Comparison of ENCODE assay signal across 7 mouse cellular contexts in genomic region chr3:121263205-121263548, GRCm38 (mm10). TPM values are rescaled to one million over a fixed set of nuclear protein-coding genes. Genes with fewer than 3 reads are reported as not detected.
DNase-seq lines count a peak whose midpoint lies in the region; TF ChIP-seq lines count a peak whose summit lies in the region.

No protein-coding gene starts in this region.

- no peaks in the 10 kb centered on the region for H3K36me3 ChIP-seq in ES-E14 (ENCODE audit: control insufficient read depth, insufficient read depth, low read length, poor library complexity, severe bottlenecking)
- H3K36me3 ChIP-seq in erythroblast, embryonic 14.5 days (ENCODE audit: control insufficient read depth), result peaks cover 29% of the 10 kb centered on the region
- H3K36me3 ChIP-seq in hindbrain, embryonic 10.5 days, result no peaks in the 10 kb centered on the region
- H3K36me3 ChIP-seq in megakaryocyte, embryonic 14.5 days (replicated peaks; ENCODE audit: low read length), result no peaks in the 10 kb centered on the region
- no peaks in the 10 kb centered on the region for H3K36me3 ChIP-seq in spleen, adult 2 months (ENCODE audit: control insufficient read depth, insufficient read depth, low read length)

- DNase-seq in ES-E14 (ENCODE audit: low read depth, low spot score), result peak; percentile 12
- DNase-seq in adrenal gland, postnatal 14 days, result peak; percentile 80
- no peak for DNase-seq in hindbrain, embryonic 10.5 days (ENCODE audit: low spot score)
- DNase-seq in left cerebral cortex, postnatal 36 days (ENCODE audit: low spot score in 2 of 2), result peak; percentile 62 to 64
- DNase-seq in spleen, adult 2 months (ENCODE audit: low read depth in 1 of 2, low spot score in 2 of 2), result no peak

- no peak for TF ChIP-seq POLR2A in spleen, adult 2 months (IDR thresholded peaks at IDR 0.05; ENCODE audit: low read depth, low read length)

- TF ChIP-seq CTCF in spleen, adult 2 months (IDR thresholded peaks at IDR 0.05; ENCODE audit: extremely low read depth, insufficient read depth, insufficient read length, insufficient replicate concordance), result no peak

- in situ Hi-C loops in ES-E14 (cut with MboI; ENCODE audit: low sequenced_read_pairs in 2 of 2, unreplicated experiment in 2 of 2), result no loop called here

- no peaks in the 10 kb centered on the region for H3K27me3 ChIP-seq in erythroblast, embryonic 14.5 days (ENCODE audit: control insufficient read depth)
- H3K27me3 ChIP-seq in hindbrain, embryonic 10.5 days (ENCODE audit: insufficient read depth, poor library complexity, severe bottlenecking), result peaks cover 72% of the 10 kb centered on the region
- peaks cover 65% of the 10 kb centered on the region for H3K27me3 ChIP-seq in megakaryocyte, embryonic 14.5 days (replicated peaks)
- peaks cover 15% of the 10 kb centered on the region for H3K27me3 ChIP-seq in spleen, adult 2 months (ENCODE audit: control insufficient read depth, insufficient read depth, low read length)

- no peaks in the 10 kb centered on the region for H3K9me3 ChIP-seq in ES-E14 (ENCODE audit: control insufficient read depth, insufficient read depth, low read depth, low read length)
- H3K9me3 ChIP-seq in erythroblast, embryonic 14.5 days (ENCODE audit: control insufficient read depth, low read length), result no peaks in the 10 kb centered on the region
- H3K9me3 ChIP-seq in hindbrain, embryonic 10.5 days, result no peaks in the 10 kb centered on the region
- H3K9me3 ChIP-seq in megakaryocyte, embryonic 14.5 days, result 0 out of 2 replicates have a peak, but pooled peaks cover 4% of the 10 kb centered on the region

- peak overlapping the region; percentile 59 to 74 for H3K4me3 ChIP-seq in ES-E14 (ENCODE audit: insufficient read depth in 1 of 2, low read depth in 1 of 2, low read length in 2 of 2, poor library complexity in 1 of 2, severe bottlenecking in 1 of 2)
- H3K4me3 ChIP-seq in erythroblast, embryonic 14.5 days (replicated peaks), result peak overlapping the region; percentile 95
- H3K4me3 ChIP-seq in hindbrain, embryonic 10.5 days, result peak overlapping the region; percentile 88
- peak overlapping the region; percentile 90 for H3K4me3 ChIP-seq in megakaryocyte, embryonic 14.5 days (replicated peaks)
- H3K4me3 ChIP-seq in spleen, adult 2 months (ENCODE audit: extremely low read depth, insufficient read depth, insufficient read length), result peak overlapping the region; percentile 48

- no peaks in the 10 kb centered on the region for H3K4me1 ChIP-seq in ES-E14 (ENCODE audit: control insufficient read depth in 2 of 2, insufficient read depth in 2 of 2, low read length in 2 of 2, poor library complexity in 1 of 2)
- H3K4me1 ChIP-seq in erythroblast, embryonic 14.5 days (ENCODE audit: control insufficient read depth), result peaks cover 86% of the 10 kb centered on the region
- H3K4me1 ChIP-seq in hindbrain, embryonic 10.5 days (replicated peaks), result peaks cover 15% of the 10 kb centered on the region
- peaks cover 47% of the 10 kb centered on the region for H3K4me1 ChIP-seq in megakaryocyte, embryonic 14.5 days
- H3K4me1 ChIP-seq in spleen, adult 2 months (ENCODE audit: control insufficient read depth, insufficient read depth, insufficient read length), result peaks cover 7% of the 10 kb centered on the region

- WGBS in hindbrain, embryonic 10.5 days, result 3% methylated on average over 20 of the region's 20 CpGs
- 5% methylated on average over 20 of the region's 20 CpGs for WGBS in spleen, adult 2 months

- intact Hi-C loops in left cerebral cortex, postnatal 36 days (cut with DNase I), result loop anchor here (5.0 kb wide), 1 partner anchor 91 kb away; the partner anchor contains the start of gene Rwdd3

- H3K9ac ChIP-seq in ES-E14 (ENCODE audit: insufficient read depth, low read depth, low read length, poor library complexity, severe bottlenecking), result peak overlapping the region; percentile 80; the same call in 1 of the 2 replicates

- H3K27ac ChIP-seq in ES-E14 (ENCODE audit: insufficient read depth, low read depth, low read length, poor library complexity, severe bottlenecking), result no peak overlapping the region
- H3K27ac ChIP-seq in hindbrain, embryonic 10.5 days, result peak overlapping the region; percentile 88
- H3K27ac ChIP-seq in spleen, adult 2 months (ENCODE audit: insufficient read depth, low read length), result no peak overlapping the region

TF ChIP-seq in ES-E14, 5 proteins besides CTCF, POLR2A, EP300 and RAD21:
- TF ChIP-seq ZC3H11A (IDR thresholded peaks at IDR 0.05; ENCODE audit: borderline replicate concordance, low read depth, low read length) (no peak), ZNF384 (IDR thresholded peaks at IDR 0.05; ENCODE audit: low read depth, low read length) (peak; percentile 62; the same call in 1 of the 2 replicates)

RNA-seq across cellular contexts. Expression of gene Tmem56, which starts 19.7 kb away (rescaled TPM):
- total RNA-seq in ES-E14 (2012; rRNA removed), result 0.26 and 0.67 TPM in 2 replicates
- 24.9 and 35.0 TPM in 2 replicates for total RNA-seq in adrenal gland, postnatal 14 days (2021)
- polyA plus RNA-seq in erythroblast, embryonic 14.5 days (2012), result 0.64 and 1.1 TPM in 2 replicates
- polyA plus RNA-seq in hindbrain, embryonic 10.5 days (2016; fragmentation: Nextera tagmentation; extraction: Ambion mirVana), result 0.84 and 1.1 TPM in 2 replicates
- total RNA-seq in left cerebral cortex, postnatal 36 days (2021), result 10 to 100 TPM; 46.0 to 47.0 TPM
- polyA plus RNA-seq in megakaryocyte, embryonic 14.5 days (2012; ENCODE audit: insufficient read depth, low replicate concordance), result not detected in 2 replicates
- polyA plus RNA-seq in spleen, adult 2 months (2012; rRNA removed), result 0.37 and 0.60 TPM in 2 replicates

RNA-seq across cellular contexts. Expression of gene Alg14, which starts 28.4 kb away (rescaled TPM):
- total RNA-seq in ES-E14 (2012; rRNA removed), result 18.4 and 30.1 TPM in 2 replicates
- total RNA-seq in adrenal gland, postnatal 14 days (2021), result 37.2 and 37.9 TPM in 2 replicates
- polyA plus RNA-seq in erythroblast, embryonic 14.5 days (2012), result 0.59 and 1.2 TPM in 2 replicates
- polyA plus RNA-seq in hindbrain, embryonic 10.5 days (2016; fragmentation: Nextera tagmentation; extraction: Ambion mirVana), result 35.5 and 41.5 TPM in 2 replicates
- total RNA-seq in left cerebral cortex, postnatal 36 days (2021), result 10 to 100 TPM; 12.8 to 13.8 TPM
- polyA plus RNA-seq in megakaryocyte, embryonic 14.5 days (2012; ENCODE audit: insufficient read depth, low replicate concordance), result 8.9 TPM in 1 of 2 replicates, not detected in the other
- 4.3 and 4.6 TPM in 2 replicates for polyA plus RNA-seq in spleen, adult 2 months (2012; rRNA removed)

Comparison
In these comparisons a context has a peak if more than half of its experiments do, and no peak if none do; other contexts are left out.
1. DNase-seq: peak in ES-E14 (single experiment), adrenal gland, postnatal 14 days (single experiment) and left cerebral cortex, postnatal 36 days (2 of 2); none in hindbrain, embryonic 10.5 days (single experiment) and spleen, adult 2 months (0 of 2).
2. Peak in every context shown above with its lines, with median percentiles within 50 percentile points of each other: H3K4me3 ChIP-seq.